Mouse (Mus musculus) limb, embryonic 10.5 days (tissue): Measurements from ENCODE around the gene Ing3. TPM values are rescaled to one million over a fixed set of nuclear protein-coding genes. Genes with fewer than 3 reads are reported as not detected.

Experiments
- DNase-seq: peaks from one replicate; pipeline ENCODE4 v3.0.0-alpha.2; 2017; ENCODE audit warnings: low spot score
- H3K27ac ChIP-seq: fragments of 300-500 bp; sonication (generic); 2 replicates; pipeline ENCODE4 v1.5.1; 2016; ENCODE audit warnings: mild to moderate bottlenecking
- H3K27me3 ChIP-seq: fragments of 300-500 bp; sonication (generic); 2 replicates; pipeline ENCODE4 v1.6.1; 2016; ENCODE audit warnings: low read depth, mild to moderate bottlenecking; ENCODE audit not compliant: poor library complexity, severe bottlenecking
- H3K36me3 ChIP-seq: fragments of 300-500 bp; sonication (generic); 2 replicates; pipeline ENCODE4 v1.6.1; 2016; ENCODE audit warnings: mild to moderate bottlenecking, moderate library complexity
- H3K4me1 ChIP-seq: fragments of 300-500 bp; sonication (generic); 2 replicates; pipeline ENCODE4 v1.6.1; 2016
- H3K4me3 ChIP-seq: fragments of 300-500 bp; sonication (generic); 2 replicates; pipeline ENCODE4 v1.5.1; 2016; ENCODE audit warnings: mild to moderate bottlenecking, moderate library complexity
- H3K9me3 ChIP-seq: fragments of 300-500 bp; sonication (generic); replicated peaks from 2 replicates; pipeline ENCODE4 v1.6.1; 2016; ENCODE audit warnings: mild to moderate bottlenecking
- WGBS: fragments of 180-500 bp; shearing (Covaris S2); methylation state at CpG from one replicate; pipeline ENCODE4 v1.1.7; 2016; 5-methylcytosine and 5-hydroxymethylcytosine counted together
- polyA plus RNA-seq: library from polyadenylated mRNA; unstranded; fragments of >200 nt; fragmentation: Nextera tagmentation; extraction: Ambion mirVana; gene quantifications from 2 replicates; pipeline ENCODE4 v1.2.1, GENCODE M21; 2016

Gene Ing3
- 52.2 and 57.8 TPM in 2 replicates for polyA plus RNA-seq

DNA sequence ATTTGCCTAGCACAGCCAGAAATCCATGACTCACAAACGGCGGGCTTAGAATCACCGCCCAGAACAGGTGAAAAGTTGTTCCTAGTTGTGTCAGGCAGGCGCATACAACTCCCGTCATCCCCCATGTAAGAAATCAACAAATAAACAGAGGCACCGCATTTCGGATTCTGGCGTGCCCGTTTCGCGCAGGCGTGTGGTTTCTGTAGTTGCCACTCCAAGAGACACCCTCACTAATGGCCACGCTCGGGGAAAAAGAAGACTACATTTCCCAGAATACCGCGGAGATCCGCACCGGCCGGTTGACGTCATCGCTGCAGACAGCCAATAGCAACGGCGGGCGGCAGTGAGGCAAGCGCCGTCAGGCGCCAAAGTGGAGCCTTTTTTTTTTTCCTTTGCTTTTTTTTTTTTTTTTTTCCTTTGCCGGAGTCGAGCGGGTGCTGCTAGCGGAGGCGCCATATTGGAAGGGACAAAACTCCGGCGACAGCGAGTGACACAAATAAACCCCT, at the start of gene Ing3:
Ing3 (plus strand) TSS at position 346 of the 506 bp plus-strand sequence.
- H3K9me3 ChIP-seq = no peaks in the 10 kb centered on the region
- H3K4me3 ChIP-seq = peak within 1 kb of the TSS; percentile 69
- no peaks in the 10 kb centered on the region for H3K27me3 ChIP-seq
- peaks cover 21% of the 10 kb centered on the region for H3K36me3 ChIP-seq
- H3K4me1 ChIP-seq = peaks cover 11% of the 10 kb centered on the region
- DNase-seq = peak; percentile 96
- under 1% methylated on average over 35 of the region's 35 CpGs for WGBS
- H3K27ac ChIP-seq = peak within 1 kb of the TSS; percentile 98

DNA sequence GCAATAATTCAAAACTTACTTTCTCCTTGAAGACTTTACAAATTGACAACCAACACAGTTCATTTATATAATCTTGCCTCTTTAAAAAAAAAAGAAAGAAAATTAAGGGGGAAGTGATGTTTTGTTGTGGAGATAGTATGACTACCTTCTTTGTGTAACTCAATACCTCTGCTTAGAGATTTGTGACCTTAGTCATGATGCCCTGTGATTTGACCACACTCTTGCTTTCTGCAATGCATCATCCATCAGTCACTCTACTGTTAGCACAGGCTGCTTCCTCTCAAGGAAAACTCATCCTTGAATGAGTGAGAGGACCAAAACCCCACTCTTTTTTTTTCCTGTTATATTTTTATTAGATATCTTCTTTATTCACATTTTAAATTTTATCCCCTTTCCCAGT, 39.7 kb upstream of the Ing3 start:
- no peak overlapping the region for H3K27ac ChIP-seq
- no peaks in the 10 kb centered on the region for H3K27me3 ChIP-seq
- no peaks in the 10 kb centered on the region for H3K36me3 ChIP-seq
- H3K9me3 ChIP-seq = no peaks in the 10 kb centered on the region
- no peaks in the 10 kb centered on the region for H3K4me1 ChIP-seq
- H3K4me3 ChIP-seq = no peak overlapping the region
- DNase-seq = no peak

DNA sequence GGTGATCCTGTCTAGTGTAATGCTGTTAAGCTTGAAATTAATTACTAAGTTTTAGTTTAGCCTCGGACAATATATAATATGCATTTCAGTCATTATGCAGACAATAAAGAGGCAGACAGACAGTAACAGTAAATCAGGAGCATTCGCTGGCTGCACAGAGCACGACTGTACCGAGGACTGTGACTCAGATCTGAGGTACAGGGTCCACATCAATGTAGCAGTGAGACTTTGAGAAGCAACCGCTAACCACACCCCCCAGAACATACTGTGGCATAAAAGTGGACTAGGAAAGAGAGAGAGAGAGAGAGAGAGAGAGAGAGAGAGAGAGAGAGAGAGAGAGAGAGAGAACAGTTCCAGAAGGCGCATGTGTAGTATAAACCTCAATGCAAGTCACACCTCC, 38.6 kb upstream of the Ing3 start:
- Histone ChIP-seq H3K4me1 (no peaks in the 10 kb centered on the region), H3K27me3 (no peaks in the 10 kb centered on the region), H3K36me3 (no peaks in the 10 kb centered on the region), H3K27ac (no peak overlapping the region), H3K4me3 (no peak overlapping the region), H3K9me3 (no peaks in the 10 kb centered on the region)
- DNase-seq = no peak
- 86% methylated on average over 6 of the region's 6 CpGs for whole genome bisulfite sequencing

DNA sequence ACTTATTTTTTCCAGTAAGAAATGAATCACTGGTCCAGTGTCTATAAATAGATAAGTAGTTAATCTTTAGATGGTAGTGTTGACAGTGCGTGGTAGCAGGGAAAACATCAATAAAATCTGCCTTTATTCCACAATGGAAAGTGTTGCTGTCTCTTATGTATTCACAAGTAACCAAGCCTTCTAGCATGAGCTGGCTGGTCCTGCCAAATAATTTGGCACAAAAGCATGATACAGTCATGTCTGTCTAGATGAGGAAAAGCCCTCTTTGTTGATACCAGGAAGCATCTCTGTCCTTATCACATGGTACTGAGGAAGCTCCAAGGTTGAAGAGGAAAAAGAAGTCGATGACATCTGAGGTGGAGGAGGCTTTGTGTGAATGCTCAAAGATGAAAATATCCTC, 32.8 kb upstream of the Ing3 start:
- Histone ChIP-seq H3K27ac (no peak overlapping the region), H3K36me3 (no peaks in the 10 kb centered on the region), H3K4me1 (no peaks in the 10 kb centered on the region), H3K4me3 (no peak overlapping the region), H3K27me3 (no peaks in the 10 kb centered on the region), H3K9me3 (no peaks in the 10 kb centered on the region)
- no peak for DNase-seq
- 86% methylated on average over 2 of the region's 2 CpGs for WGBS

DNA sequence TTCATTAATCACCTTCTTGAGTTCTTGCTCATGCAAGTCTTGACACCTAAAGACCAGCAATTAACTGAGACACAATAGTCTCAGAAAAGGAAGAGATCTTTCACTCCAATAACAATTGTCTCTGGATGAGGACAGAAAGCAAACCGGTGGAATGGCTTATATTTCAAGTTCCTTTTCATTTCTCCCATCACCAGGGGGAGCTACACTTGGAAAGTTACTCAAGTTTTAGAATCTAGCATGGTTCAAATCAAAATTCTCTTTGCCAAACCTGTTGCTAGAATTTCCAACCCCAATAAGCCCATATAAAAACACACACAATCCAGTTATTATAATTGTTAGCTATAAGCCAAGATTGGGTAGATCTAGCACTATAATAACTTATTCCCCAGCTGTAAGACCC, 25.2 kb upstream of the Ing3 start:
- no peak overlapping the region for H3K27ac ChIP-seq
- no peaks in the 10 kb centered on the region for H3K27me3 ChIP-seq
- WGBS = 35% methylated on average over 1 of the region's 1 CpGs
- H3K4me3 ChIP-seq = no peak overlapping the region
- no peak for DNase-seq
- H3K36me3 ChIP-seq = no peaks in the 10 kb centered on the region
- H3K4me1 ChIP-seq = no peaks in the 10 kb centered on the region
- H3K9me3 ChIP-seq = no peaks in the 10 kb centered on the region

DNA sequence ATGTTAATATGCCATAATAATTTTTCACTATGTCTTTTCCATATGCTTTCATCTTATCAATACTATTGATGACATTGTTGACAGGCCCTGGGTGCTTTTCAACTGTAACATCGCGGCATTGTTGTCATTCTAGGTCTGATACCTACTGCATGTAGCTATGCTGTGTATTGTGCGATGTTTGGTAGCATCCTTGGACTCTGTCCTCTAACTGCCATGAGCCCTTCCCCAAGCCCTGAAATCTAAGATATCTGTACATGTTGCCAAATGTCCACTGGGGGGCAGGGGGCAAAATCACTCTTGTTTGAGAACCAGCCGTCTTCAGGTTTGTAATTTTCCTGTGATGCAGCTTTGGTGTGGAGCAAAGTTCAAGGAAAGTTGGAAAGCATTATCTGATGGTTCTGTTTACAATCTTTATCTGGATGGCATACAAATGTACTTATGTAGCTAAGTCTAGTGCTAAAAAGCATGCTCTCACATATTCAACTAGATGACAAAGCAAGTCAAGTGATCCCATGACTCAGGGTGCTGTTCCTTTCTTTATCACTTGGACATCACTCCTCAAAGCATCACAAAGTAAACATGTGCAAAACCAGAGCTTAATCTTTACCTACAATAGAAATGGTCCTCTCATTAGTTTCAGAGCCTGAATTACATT, 11.3 kb upstream of the Ing3 start:
- Histone ChIP-seq H3K27me3 (no peaks in the 10 kb centered on the region), H3K9me3 (no peaks in the 10 kb centered on the region), H3K4me3 (no peak overlapping the region), H3K4me1 (no peaks in the 10 kb centered on the region), H3K36me3 (no peaks in the 10 kb centered on the region), H3K27ac (no peak overlapping the region)
- WGBS = 85% methylated on average over 4 of the region's 4 CpGs
- DNase-seq = no peak

DNA sequence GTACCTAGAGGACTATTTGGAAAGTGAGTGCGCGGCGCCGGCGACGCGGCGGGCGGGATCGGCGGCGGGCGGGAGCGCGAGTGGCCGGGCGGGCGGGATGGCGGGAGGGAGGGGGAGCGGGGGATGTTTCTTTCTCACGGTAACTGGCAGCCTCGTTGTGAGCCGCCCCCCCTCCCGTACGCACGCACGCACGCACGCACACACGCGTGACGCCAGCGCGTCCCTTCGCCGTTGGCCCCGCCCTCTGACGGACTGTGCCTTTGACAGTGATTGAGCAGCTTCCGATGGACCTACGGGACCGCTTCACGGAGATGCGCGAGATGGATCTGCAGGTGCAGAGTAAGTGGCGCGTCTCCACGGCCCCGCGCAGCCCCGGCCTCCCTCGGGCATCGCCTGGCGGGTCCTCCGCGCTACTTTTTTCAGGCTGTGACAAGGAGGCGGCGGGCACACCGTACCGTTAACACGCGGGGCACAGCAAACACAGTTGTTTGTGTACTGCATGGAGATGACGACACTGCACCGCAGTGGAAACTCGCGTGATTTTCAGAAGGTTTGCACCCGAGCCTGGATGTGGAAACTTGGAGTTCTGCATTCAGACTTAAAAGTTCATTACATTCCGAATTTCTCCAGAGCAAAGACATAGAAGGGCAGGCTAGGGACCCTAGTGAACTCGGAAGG, 539 bp downstream of the Ing3 start:
- Histone ChIP-seq H3K4me3 (peak overlapping the region; percentile 69), H3K27ac (peak overlapping the region; percentile 98), H3K9me3 (no peaks in the 10 kb centered on the region), H3K36me3 (peaks cover 28% of the 10 kb centered on the region), H3K27me3 (no peaks in the 10 kb centered on the region), H3K4me1 (peaks cover 11% of the 10 kb centered on the region)
- 2% methylated on average over 60 of the region's 68 CpGs for WGBS
- DNase-seq = peak; percentile 97

DNA sequence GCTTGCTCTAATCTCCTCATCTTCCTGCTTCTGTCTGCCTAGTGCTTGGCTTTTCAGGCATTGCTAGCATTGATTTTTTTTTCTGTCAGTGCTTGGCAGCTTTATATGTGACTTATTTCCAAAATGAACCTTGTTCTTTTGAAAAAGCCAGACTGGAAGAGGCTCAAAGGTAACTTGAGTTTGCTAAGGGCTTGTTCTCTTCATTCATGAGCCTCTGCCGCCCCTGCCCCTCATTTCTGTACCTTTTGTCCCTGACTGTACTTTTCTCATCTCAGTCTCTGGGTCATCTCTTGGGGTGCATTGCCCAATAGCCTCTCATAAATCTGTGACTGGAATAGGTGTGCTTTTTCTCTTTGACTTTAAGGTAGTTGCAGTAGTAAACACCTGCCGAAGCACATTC, 1.3 kb downstream of the Ing3 start:
- Histone ChIP-seq H3K4me1 (peaks cover 11% of the 10 kb centered on the region), H3K27me3 (no peaks in the 10 kb centered on the region), H3K4me3 (peak overlapping the region; percentile 69), H3K36me3 (peaks cover 35% of the 10 kb centered on the region), H3K9me3 (no peaks in the 10 kb centered on the region), H3K27ac (no peak overlapping the region)
- no peak for DNase-seq
- WGBS = 88% methylated on average over 2 of the region's 2 CpGs

DNA sequence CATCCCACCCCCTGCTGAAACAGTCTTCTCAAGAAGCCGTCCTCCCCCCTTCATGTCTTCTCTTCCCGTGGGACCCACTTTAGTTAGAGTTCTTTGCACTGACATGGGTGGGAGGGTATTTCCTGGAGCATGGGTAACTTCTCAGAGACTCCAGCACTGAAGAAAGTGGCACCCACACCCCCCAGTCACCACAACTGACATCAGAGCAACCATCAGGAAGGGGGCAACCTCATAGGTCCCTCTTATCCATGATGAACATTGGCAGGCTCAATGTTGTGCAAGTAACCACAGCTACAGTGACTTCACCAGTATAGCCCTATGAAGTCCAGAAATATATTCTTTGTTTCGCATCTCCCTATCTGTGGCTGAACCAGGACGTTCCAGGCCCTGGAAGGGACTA, 6.1 kb downstream of the Ing3 start:
- no peak overlapping the region for H3K27ac ChIP-seq
- no peak overlapping the region for H3K4me3 ChIP-seq
- no peak for DNase-seq
- peaks cover 73% of the 10 kb centered on the region for H3K36me3 ChIP-seq
- peaks cover 5% of the 10 kb centered on the region for H3K4me1 ChIP-seq
- no peaks in the 10 kb centered on the region for H3K27me3 ChIP-seq
- 88% methylated on average over 4 of the region's 4 CpGs for WGBS
- H3K9me3 ChIP-seq = no peaks in the 10 kb centered on the region

DNA sequence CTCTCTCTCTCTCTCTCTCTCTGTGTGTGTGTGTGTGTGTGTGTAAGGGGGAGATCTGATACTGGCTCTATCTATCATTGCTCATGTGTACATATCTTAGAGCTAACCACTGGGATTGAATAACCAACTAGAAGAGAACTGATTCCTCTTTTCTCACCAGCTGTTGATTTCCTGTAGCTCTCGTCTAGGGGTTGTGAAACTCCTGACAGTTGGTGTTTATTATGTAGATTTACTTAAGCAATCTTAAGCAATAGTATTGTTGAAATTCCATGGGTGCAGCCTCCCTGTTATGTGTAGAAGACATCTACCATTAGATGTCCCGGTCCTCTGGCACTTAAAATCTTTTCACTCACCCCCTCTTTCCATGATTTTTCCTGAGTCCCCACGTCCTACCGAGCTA, 9.6 kb downstream of the Ing3 start:
- DNase-seq = no peak
- no peaks in the 10 kb centered on the region for H3K27me3 ChIP-seq
- no peaks in the 10 kb centered on the region for H3K9me3 ChIP-seq
- no peak overlapping the region for H3K27ac ChIP-seq
- H3K4me3 ChIP-seq = no peak overlapping the region
- 93% methylated on average over 4 of the region's 4 CpGs for WGBS
- peaks cover 61% of the 10 kb centered on the region for H3K36me3 ChIP-seq
- no peaks in the 10 kb centered on the region for H3K4me1 ChIP-seq

DNA sequence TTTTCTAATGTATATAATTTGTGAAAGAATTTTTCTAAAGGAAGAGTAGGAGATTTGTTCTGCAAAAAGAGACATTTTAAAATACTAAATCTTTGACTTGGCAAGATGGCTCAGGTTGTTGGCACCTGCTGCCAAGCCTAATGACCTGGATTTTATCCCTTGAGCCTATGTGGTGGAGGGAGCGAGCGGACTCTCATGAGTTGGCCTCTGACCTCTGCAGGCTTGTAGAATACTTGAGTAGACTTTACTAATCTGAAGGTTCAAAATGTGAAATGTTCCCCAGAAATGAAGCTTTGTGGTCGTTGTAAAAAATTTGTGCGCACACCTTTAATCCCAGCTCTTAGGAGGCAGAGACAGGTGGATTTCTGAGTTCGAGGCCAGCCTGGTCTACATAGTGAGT, 10.5 kb downstream of the Ing3 start:
- Histone ChIP-seq H3K27me3 (no peaks in the 10 kb centered on the region), H3K9me3 (no peaks in the 10 kb centered on the region), H3K4me3 (no peak overlapping the region), H3K36me3 (peaks cover 54% of the 10 kb centered on the region), H3K4me1 (no peaks in the 10 kb centered on the region), H3K27ac (no peak overlapping the region)
- DNase-seq = no peak
- 95% methylated on average over 5 of the region's 5 CpGs for WGBS

DNA sequence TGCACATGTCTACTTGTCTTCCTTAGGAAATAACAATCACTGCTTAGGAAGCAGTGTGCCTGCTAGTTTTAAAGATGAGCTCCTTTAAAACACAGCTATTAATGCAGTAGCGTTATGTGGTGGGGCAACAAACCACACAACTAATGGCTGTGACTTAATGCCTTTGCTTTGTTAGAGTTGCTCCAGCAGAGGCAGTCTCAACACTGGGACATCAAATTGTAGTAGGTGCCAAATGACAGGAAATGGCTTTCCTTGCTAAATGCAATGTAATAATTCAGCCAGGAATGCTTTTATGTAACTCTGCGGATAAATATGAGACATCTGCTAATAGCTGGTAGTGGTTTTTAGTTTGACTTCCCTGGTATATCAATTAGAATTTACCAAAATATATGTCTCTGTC, 28.2 kb downstream of the Ing3 start:
- Histone ChIP-seq H3K36me3 (peaks cover 38% of the 10 kb centered on the region), H3K4me3 (no peak overlapping the region), H3K27me3 (no peaks in the 10 kb centered on the region), H3K9me3 (no peaks in the 10 kb centered on the region), H3K4me1 (peaks cover 6% of the 10 kb centered on the region; the same call in 1 of the 2 replicates), H3K27ac (no peak overlapping the region)
- 65% methylated on average over 2 of the region's 2 CpGs for WGBS
- no peak for DNase-seq

DNA sequence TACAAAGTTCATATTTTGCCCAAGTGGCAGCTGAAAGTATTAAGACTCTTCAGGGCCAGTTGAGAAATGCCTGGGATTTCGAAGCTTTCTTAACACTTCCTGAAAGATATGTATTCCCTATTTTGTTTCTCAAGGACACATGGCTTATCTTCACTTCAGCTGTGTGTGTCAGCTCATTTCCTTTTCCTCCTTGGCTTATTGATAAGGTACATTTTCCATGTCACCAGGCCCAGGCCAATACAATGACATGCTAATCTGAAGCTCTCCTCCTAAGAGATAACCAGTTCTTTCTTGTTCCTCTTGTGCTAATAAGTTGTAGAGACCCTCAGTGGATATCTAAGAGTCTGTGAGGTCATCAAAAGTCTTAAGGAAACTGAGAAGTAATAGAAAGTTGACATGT, 31.7 kb downstream of the Ing3 start:
- no peak for DNase-seq
- H3K9me3 ChIP-seq = no peaks in the 10 kb centered on the region
- H3K36me3 ChIP-seq = 0 out of 2 replicates have a peak, but pooled peaks cover 5% of the 10 kb centered on the region
- H3K4me1 ChIP-seq = peaks cover 9% of the 10 kb centered on the region
- H3K27ac ChIP-seq = no peak overlapping the region
- H3K4me3 ChIP-seq = no peak overlapping the region
- H3K27me3 ChIP-seq = no peaks in the 10 kb centered on the region
- WGBS = 84% methylated on average over 1 of the region's 1 CpGs
